Mouse (Mus musculus): ENCODE measurements at regions not wholly inside any gene's neighbourhood (a gene's known extent, or its start where the extent isn't known, plus 50 kb on each side); places are given as distances from the start of the nearest gene placed in this dataset.

GRCm38 (mm10) chr17:87530818-87531410 lies 84.2 kb upstream of the Calm2 start:
- in situ Hi-C loops (cut with MboI; ENCODE audit: low sequenced_read_pairs) = no loop called here

- in situ Hi-C loops (cut with MboI; ENCODE audit: low sequenced_read_pairs) = no loop called here
These were observed 84.8 kb upstream of the Calm2 start for GRCm38 (mm10) chr17:87531411-87532157.

- in situ Hi-C loops (cut with MboI; ENCODE audit: low sequenced_read_pairs) = no loop called here
These were observed 85.4 kb upstream of the Calm2 start for GRCm38 (mm10) chr17:87532158-87532545.

GRCm38 (mm10) chr17:87532762-87533161 lies 86.0 kb upstream of the Calm2 start:
- in situ Hi-C loops (cut with MboI; ENCODE audit: low sequenced_read_pairs) = no loop called here

GRCm38 (mm10) chr17:87549568-87549967 lies 86.2 kb upstream of the Epcam start:
- in situ Hi-C loops (cut with MboI; ENCODE audit: low sequenced_read_pairs) = no loop called here

GRCm38 (mm10) chr17:87550518-87551164 lies 85.1 kb upstream of the Epcam start:
- in situ Hi-C loops (cut with MboI; ENCODE audit: low sequenced_read_pairs) = loop anchor here (25.0 kb wide), 2 partner anchors 513 to 1038 kb away; partner anchors contain the start of genes Cript, Gm10309 and Pigf

GRCm38 (mm10) chr17:87554561-87554960 lies 81.2 kb upstream of the Epcam start:
- in situ Hi-C loops (cut with MboI; ENCODE audit: low sequenced_read_pairs) = loop anchor here (25.0 kb wide), 2 partner anchors 517 to 1042 kb away; partner anchors contain the start of genes Cript, Gm10309 and Pigf

GRCm38 (mm10) chr17:87558419-87558818 lies 77.4 kb upstream of the Epcam start:
- in situ Hi-C loops (cut with MboI; ENCODE audit: low sequenced_read_pairs) = loop anchor here (25.0 kb wide), 2 partner anchors 521 to 1046 kb away; partner anchors contain the start of genes Cript, Gm10309 and Pigf

- in situ Hi-C loops (cut with MboI; ENCODE audit: low sequenced_read_pairs) = loop anchor here (10.0 to 25.0 kb wide), 3 partner anchors 245 to 1047 kb away; partner anchors contain the start of genes Cript, Gm10309 and Pigf
These were observed 76.1 kb upstream of the Epcam start for GRCm38 (mm10) chr17:87559641-87560040.

GRCm38 (mm10) chr17:87560923-87561322 lies 74.9 kb upstream of the Epcam start:
- in situ Hi-C loops (cut with MboI; ENCODE audit: low sequenced_read_pairs) = loop anchor here (10.0 to 25.0 kb wide), 3 partner anchors 246 to 1049 kb away; partner anchors contain the start of genes Cript, Gm10309 and Pigf

GRCm38 (mm10) chr17:87563375-87563774 lies 72.4 kb upstream of the Epcam start:
- in situ Hi-C loops (cut with MboI; ENCODE audit: low sequenced_read_pairs) = loop anchor here (10.0 to 25.0 kb wide), 3 partner anchors 249 to 1051 kb away; partner anchors contain the start of genes Cript, Gm10309 and Pigf

- in situ Hi-C loops (cut with MboI; ENCODE audit: low sequenced_read_pairs) = loop anchor here (10.0 to 25.0 kb wide), 3 partner anchors 251 to 1053 kb away; partner anchors contain the start of genes Cript, Gm10309 and Pigf
These were observed 70.1 kb upstream of the Epcam start for GRCm38 (mm10) chr17:87565631-87566030.

GRCm38 (mm10) chr17:87566296-87566695 lies 69.5 kb upstream of the Epcam start:
- in situ Hi-C loops (cut with MboI; ENCODE audit: low sequenced_read_pairs) = loop anchor here (10.0 to 25.0 kb wide), 3 partner anchors 251 to 1054 kb away; partner anchors contain the start of genes Cript, Gm10309 and Pigf

GRCm38 (mm10) chr17:87566996-87567395 lies 68.8 kb upstream of the Epcam start:
- in situ Hi-C loops (cut with MboI; ENCODE audit: low sequenced_read_pairs) = loop anchor here (10.0 to 25.0 kb wide), 3 partner anchors 252 to 1055 kb away; partner anchors contain the start of genes Cript, Gm10309 and Pigf

- in situ Hi-C loops (cut with MboI; ENCODE audit: low sequenced_read_pairs) = loop anchor here (10.0 to 25.0 kb wide), 3 partner anchors 253 to 1055 kb away; partner anchors contain the start of genes Cript, Gm10309 and Pigf
These were observed 68.3 kb upstream of the Epcam start for GRCm38 (mm10) chr17:87567475-87567874.

GRCm38 (mm10) chr17:87569981-87570380 lies 65.8 kb upstream of the Epcam start:
- in situ Hi-C loops (cut with MboI; ENCODE audit: low sequenced_read_pairs) = loop anchor here (10.0 to 25.0 kb wide), 3 partner anchors 255 to 1058 kb away; partner anchors contain the start of genes Cript, Gm10309 and Pigf

- in situ Hi-C loops (cut with MboI; ENCODE audit: low sequenced_read_pairs) = loop anchor here (25.0 kb wide), 2 partner anchors 534 to 1059 kb away; partner anchors contain the start of genes Cript, Gm10309 and Pigf
These were observed 65.0 kb upstream of the Epcam start for GRCm38 (mm10) chr17:87570676-87571344.

GRCm38 (mm10) chr17:87571345-87571932 lies 64.3 kb upstream of the Epcam start:
- in situ Hi-C loops (cut with MboI; ENCODE audit: low sequenced_read_pairs) = loop anchor here (25.0 kb wide), 2 partner anchors 534 to 1059 kb away; partner anchors contain the start of genes Cript, Gm10309 and Pigf

GRCm38 (mm10) chr17:87583575-87583974 lies 52.2 kb upstream of the Epcam start:
- in situ Hi-C loops (cut with MboI; ENCODE audit: low sequenced_read_pairs) = no loop called here
